Mouse (Mus musculus): ENCODE data around the gene Mfap3l.
A peak's percentile ranks its signal among the peaks of the same experiment; 100 is the strongest.
"Not testable (repeated sequence)": the region's sequence is repeated elsewhere in the genome, so short reads cannot be mapped to it uniquely, and the experiment has no call there.

The Mfap3l gene

DNA sequence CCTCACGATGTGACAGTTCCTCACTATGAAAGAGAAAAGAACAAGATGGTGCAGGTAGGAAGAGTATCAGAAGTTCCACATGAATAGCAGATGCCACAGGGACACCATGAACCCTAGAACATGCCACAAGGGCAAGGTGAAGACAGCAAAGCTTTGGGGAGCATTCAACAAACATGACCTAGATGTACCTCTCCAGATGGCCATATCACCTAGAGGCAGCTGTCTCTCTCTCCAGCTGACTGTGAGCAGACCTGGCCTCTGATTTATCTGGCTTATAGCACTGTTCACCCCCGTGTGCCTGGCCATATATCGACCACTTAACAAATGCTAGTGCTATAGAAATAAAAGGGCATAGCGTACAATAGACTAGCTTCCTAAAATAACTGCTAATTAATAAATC is 17.5 kb downstream of the Mfap3l start:
- DNase-seq (ENCODE audit: low spot score in 2 of 2) = no peak

DNA sequence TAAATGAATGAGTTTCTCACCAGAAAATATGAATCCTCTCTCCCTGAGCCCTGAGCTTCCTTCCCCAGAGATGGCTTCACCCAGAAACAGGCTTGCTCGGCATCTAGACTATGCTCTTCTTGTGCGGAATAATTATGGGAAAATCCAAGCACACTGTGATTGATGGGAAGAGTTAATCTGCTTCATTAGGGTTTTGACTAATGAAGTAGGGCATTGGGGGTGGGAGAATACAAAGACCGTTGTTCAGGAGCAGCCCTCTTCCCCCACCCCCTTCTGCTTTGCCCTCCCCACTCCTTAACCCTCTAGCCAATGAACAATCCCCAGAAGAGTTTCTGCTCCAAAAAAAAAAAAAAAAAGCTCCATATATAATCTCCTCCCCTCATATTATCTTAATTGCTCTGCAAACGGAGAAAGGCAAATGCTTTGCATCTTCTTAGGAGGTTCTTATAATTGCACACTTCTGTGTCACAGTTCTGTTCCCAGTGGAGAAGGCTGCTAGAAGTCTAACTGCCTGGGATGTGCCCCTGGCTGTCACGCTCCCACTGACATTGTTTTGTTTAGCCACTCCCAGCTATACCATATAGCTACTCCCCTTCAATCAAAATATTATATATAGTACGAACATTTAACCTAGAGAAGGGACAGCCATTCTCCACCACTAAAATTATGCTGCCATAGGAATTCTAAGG is 24.9 kb downstream of the Mfap3l start:
- DNase-seq (ENCODE audit: low spot score in 2 of 2) = no peak

DNA sequence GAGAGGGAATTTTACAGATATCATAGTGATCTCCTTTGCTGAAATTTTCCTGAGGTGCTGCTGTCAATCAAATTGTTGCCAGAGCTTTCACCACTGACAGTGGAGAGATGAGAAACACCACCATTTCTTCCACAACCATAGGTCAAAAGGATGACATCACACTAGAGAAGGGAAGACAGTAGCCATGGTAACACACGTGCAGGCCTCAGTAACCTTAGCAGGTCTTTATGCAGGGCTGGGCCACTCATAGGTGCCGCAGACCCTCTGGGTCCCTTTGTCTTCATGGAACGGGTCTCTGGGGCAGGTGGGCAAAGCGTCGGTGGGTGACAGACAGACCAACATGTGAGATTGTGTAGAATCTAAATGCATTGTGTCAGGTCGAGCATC is 25.5 kb downstream of the Mfap3l start:
- DNase-seq (ENCODE audit: low spot score in 2 of 2) = no peak

DNA sequence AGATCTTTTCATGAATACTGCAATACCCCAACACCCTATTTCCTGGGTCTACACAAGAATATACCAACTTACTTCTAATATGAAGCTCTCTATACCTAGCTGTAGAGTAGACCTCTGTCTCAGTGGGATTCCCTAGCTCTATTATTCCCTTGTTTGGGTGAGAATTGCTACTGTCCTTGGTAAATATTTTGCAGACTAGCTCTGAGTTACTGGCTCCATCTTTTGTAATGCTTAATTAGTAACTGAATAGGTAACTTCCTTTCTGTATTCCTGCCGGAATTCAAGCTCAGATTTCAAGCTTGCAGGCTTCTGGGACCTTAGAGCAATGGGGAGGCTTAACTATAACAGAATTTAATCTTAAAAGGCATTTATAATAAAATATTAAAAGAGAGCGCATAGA is 26.1 kb downstream of the Mfap3l start:
- DNase-seq (ENCODE audit: low spot score in 2 of 2) = not testable (repeated sequence)

DNA sequence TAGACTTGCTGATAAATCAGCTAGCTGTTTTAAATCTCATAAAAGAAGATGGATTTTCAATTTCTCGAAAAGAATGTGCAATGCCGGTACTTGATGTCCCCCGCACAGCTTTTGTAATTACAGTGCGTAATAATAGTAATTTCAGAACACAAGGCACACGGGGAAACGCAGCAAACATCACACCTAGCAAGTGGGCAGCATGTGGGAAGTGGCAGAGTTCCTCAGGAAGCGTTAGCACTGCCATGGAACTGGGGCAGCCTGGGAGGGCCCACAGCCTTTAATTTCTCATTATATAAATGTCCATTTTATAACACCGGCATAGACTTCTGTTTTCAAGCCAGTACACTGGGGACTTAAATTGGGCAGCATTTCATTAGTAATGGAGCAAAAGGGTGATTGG is 27.1 kb downstream of the Mfap3l start:
- no peak for DNase-seq (ENCODE audit: low spot score in 2 of 2)

DNA sequence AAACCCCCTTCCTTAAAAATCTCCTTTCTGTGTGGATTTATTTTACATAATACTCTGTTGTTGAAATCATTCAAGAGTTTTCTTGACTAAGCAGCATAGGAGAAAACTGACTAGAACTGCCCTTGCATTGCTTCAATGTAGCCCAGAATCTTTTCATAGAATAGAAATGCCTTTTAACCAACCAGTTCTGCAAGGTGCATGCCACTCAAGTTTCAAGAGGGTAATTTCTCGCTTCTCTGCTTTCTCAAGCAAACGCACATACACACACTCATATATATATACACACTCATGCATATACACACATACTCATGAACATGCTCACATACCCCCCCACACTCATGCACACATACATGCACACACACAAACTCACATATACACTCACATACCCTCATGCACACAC is 28.6 kb downstream of the Mfap3l start:
- no peak for DNase-seq (ENCODE audit: low spot score in 2 of 2)

DNA sequence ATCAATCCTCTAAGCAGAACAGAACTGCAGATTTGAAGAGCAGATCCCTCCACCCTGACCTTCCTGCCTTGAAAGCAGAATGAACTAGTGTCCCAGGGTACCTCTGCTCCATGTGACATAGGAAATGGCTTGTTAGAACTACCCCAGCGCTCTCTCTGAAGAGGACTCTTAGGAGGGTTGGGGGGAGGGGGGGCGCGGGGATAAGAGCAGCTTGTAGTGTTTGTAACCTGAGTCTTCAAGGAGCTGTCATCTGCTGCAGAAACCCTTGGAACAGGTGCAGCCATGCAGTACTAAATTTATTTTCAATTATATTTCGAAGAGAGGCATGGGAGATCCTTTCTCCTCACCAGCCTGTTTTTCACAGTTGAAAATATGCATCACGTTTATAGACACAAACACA is 30.9 kb downstream of the Mfap3l start:
- DNase-seq (ENCODE audit: low spot score in 2 of 2) = no peak

DNA sequence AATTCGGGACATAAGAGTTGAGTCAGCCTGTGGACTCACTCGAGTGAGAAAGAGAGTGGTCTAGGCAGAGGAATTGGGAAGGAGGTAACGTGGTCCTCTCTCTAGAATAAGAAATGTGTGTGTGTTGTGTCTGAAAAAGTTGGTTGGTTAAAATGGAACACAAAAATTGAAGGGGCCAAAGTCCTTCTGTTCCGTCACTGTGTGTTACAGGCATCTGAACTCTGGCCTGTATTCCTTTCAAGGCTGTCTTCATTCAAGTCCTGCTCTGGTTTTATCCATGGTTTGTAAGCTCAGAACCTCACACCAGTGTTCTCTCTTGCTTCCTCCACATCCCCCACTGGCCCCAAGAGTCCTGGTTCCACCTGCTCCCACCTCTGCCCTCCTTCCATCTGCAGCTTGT is 33.2 kb downstream of the Mfap3l start:
- no peak for DNase-seq (ENCODE audit: low spot score in 2 of 2)

DNA sequence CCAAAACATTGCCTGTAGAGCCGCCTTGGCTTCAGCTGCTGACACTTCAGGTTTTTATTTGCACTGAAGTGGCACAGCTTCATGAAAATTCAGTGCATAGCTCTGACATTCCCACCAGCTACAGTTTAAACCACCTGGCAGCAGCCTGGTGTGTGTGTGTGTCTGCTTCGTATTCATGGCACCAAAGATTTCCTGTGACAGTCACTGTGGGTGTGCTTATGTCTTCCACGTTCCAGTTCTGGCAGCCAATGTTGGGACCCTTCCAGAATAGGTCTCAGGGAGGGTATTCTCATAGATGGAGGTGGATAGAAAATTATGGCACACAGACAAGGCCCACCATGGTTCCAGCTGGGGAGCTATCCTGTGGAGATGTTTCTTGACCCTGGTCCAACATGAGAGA is 34.2 kb downstream of the Mfap3l start:
- peak; percentile 46 to 52 for DNase-seq (ENCODE audit: low spot score in 2 of 2)

DNA sequence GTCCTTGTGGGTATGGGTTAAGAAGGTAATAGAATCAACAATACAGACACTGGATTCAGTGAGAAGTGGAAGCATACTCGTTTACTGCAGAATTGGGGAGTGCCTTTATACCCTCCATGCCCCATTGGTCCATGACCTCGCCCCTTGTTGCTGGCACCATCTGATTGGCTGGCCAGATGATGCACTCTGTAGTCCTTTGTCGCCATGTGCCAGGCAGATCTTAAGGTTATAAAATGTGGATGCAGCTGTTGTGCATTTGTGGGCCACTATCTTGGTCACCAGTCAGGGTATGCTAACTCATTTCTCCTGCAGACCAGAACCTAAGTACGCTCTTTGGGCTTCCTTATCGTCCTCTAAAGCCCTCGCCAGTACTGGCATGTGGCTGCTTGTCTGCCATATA is 46.0 kb downstream of the Mfap3l start:
- no peak for DNase-seq (ENCODE audit: low spot score in 2 of 2)

DNA sequence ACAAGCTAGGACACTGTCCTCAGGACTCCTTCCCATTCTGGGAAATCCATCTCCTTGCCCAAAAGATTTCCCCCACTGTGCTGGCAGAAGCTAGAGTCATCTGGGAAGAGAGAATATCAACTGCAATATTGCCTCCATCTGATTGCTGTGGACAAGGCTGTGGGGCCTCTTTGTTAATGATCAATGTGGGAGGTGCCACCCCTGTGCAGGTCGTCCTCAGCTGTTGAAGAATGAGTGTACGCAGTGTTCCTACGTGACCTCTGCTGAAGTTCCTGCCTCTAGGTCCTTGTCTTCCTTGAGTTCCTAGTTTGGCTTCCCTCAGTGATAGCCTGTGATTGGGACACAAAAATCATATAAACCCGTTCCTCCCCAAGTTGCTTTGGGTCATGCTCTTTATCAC is 49.2 kb downstream of the Mfap3l start:
- no peak for DNase-seq (ENCODE audit: low spot score in 2 of 2)

DNA sequence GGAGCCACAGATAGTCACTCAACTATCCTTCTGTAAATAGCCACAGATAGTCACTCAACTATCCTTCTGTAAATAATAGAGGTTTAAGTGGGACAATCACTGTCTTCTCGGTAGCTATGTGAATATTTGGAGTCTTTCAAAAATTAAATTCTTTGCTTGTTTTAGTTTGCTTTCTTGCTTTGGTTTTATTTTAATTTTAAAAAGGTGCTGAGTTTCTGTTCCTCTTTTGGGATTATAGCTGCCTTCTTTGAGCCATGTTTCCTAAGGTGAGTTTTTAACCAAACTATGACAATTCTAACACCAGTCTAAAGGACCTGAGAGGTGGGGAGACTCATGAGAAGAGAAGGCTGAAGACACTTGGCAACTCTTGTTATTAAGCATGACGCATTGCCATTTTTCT is 49.7 kb downstream of the Mfap3l start:
- no peak for DNase-seq (ENCODE audit: low spot score in 2 of 2)

DNA sequence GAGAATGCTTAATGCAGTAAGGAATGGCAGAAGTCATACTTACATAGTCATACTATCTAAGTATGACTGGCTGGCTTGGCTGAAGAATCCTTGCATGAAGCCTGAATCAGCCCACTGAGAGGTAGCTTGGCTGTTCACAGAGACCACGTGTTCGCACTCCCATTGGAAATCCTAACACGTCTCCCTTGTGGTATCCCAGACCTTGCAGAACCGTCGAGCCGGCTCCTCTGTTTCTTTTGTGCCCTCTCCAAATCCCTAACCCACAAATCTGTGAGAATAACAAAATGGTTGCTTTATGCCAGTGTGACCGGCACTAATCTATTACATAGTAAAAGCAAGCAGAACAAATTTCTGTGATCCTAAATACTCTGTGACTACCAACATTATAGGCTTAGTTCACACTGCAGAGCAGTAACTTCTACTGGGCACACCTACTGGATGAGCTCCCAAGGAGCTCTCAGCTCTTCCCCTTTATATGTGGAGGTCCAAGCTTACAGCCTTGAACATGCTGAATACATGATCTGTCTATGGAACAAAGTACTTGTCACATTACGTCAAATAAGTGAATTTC is 79.0 kb downstream of the Mfap3l start:
- no peak for DNase-seq (ENCODE audit: low spot score in 2 of 2)

DNA sequence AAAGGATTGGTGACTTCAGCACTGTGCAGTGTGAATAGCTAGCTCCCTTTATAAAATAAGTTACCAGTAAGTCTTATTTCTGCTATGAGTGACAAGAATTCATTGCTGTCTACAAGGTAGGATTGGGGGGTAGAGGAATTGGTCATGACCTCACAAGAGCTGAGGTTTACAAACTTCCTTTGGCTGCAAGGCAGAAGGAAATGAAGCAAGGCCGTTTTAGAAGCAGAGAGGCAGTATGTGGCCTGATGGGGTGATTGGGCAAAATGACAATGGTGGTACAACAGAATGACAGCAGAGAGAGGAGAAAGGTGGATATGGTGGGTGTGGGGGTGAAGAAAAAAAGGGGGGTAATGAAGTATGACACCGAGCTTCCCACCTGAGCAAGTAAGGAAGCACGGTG is 82.1 kb downstream of the Mfap3l start:
- no peak for DNase-seq (ENCODE audit: low spot score in 2 of 2)

DNA sequence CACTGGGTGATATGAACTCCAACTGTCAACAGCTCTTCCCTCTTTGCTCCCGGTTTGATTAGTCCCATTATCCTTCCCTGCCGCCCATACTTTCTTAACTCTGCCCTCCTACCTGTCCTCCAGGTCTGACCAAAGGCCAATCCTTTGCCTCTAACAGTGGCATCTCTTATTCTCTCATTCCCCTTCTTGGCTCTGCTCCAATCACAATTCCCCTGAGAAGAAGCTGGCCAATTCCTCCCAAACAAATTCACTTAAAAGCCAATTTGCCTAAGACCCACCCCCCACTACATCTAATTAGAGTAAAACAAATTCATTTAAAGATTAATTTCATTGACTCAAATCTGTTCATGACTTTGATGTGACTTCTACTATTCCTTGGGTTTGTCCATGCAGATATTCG is 86.1 kb downstream of the Mfap3l start:
- DNase-seq (ENCODE audit: low spot score in 2 of 2) = no peak

All from right cerebral cortex, postnatal 10 days (tissue).